Mouse (Mus musculus) midbrain, embryonic 14.5 days (tissue): ENCODE data around the gene Pik3r5. TPM values are rescaled to one million over a fixed set of nuclear protein-coding genes. Genes with fewer than 3 reads are reported as not detected.

Experiments
- ATAC-seq: fragments of 200-750 bp; cut with Nextera tagmentation; 2 replicates; pipeline ENCODE4 v1.8.0; 2017; ENCODE audit warnings: moderate number of reproducible peaks, moderate library complexity; ENCODE audit not compliant: low FRiP score, low TSS enrichment
- DNase-seq: peaks from one replicate; pipeline ENCODE4 v3.0.0-alpha.2; 2015
- H3K27ac ChIP-seq: fragments of 300-500 bp; sonication (generic); replicated peaks from 2 replicates; pipeline ENCODE4 v1.5.1; 2014; ENCODE audit warnings: mild to moderate bottlenecking, low read depth, low read length, moderate library complexity
- H3K27me3 ChIP-seq: fragments of 300-500 bp; sonication (generic); 2 replicates; pipeline ENCODE4 v1.6.1; 2014; ENCODE audit warnings: low read length, control low read depth, mixed read lengths; ENCODE audit not compliant: control insufficient read depth, insufficient read depth
- H3K36me3 ChIP-seq: fragments of 300-500 bp; sonication (generic); 2 replicates; pipeline ENCODE4 v1.6.1; 2014; ENCODE audit warnings: low read length, control low read depth; ENCODE audit not compliant: control insufficient read depth, insufficient read depth
- H3K4me1 ChIP-seq: fragments of 300-500 bp; sonication (generic); 2 replicates; pipeline ENCODE4 v1.6.1; 2014; ENCODE audit warnings: mild to moderate bottlenecking, antibody characterized with exemption, low read length, control low read depth; ENCODE audit not compliant: control insufficient read depth, insufficient read depth
- H3K4me2 ChIP-seq: fragments of 300-500 bp; sonication (generic); 2 replicates; pipeline ENCODE4 v1.6.1; 2014; ENCODE audit warnings: mild to moderate bottlenecking, low read length, moderate library complexity
- H3K4me3 ChIP-seq: fragments of 300-500 bp; sonication (generic); replicated peaks from 2 replicates; pipeline ENCODE4 v1.5.1; 2014; ENCODE audit warnings: low read depth, low read length
- H3K9ac ChIP-seq: fragments of 300-500 bp; sonication (generic); replicated peaks from 2 replicates; pipeline ENCODE4 v1.6.1; 2014; ENCODE audit warnings: mild to moderate bottlenecking, low read length, moderate library complexity
- H3K9me3 ChIP-seq: fragments of 300-500 bp; sonication (generic); 2 replicates; pipeline ENCODE4 v1.6.1; 2016; ENCODE audit warnings: low read length, control low read depth, mixed read lengths; ENCODE audit not compliant: control insufficient read depth
- WGBS: fragments of 180-500 bp; shearing (Covaris S2); extraction: QIAGEN DNeasy Blood & Tissue Kit; methylation state at CpG from one replicate; pipeline ENCODE4 v1.1.7; 2014; 5-methylcytosine and 5-hydroxymethylcytosine counted together
- polyA plus RNA-seq: library from polyadenylated mRNA; unstranded; fragments of >200 nt; fragmentation: Nextera tagmentation; extraction: Ambion mirVana; gene quantifications from 2 replicates; pipeline ENCODE4 v1.2.1, GENCODE M21; 2014

Gene Pik3r5
- polyA plus RNA-seq, 1 experiment from 2014 or later, result 0.54 TPM

GRCm38 (mm10) chr11:68435601-68436000 is 3.7 kb downstream of the Pik3r5 start:
- no peak overlapping the region for H3K4me2 ChIP-seq
- no peaks in the 10 kb centered on the region for H3K9me3 ChIP-seq
- WGBS, result 92% methylated on average over 4 of the region's 4 CpGs
- DNase-seq, result no peak
- peaks cover 11% of the 10 kb centered on the region for H3K4me1 ChIP-seq
- ATAC-seq, result no peak
- H3K4me3 ChIP-seq, result no peak overlapping the region
- H3K27ac ChIP-seq, result no peak overlapping the region
- no peak overlapping the region for H3K9ac ChIP-seq
- H3K27me3 ChIP-seq, result peaks cover 5% of the 10 kb centered on the region
- H3K36me3 ChIP-seq, result no peaks in the 10 kb centered on the region

- 82% methylated on average over 5 of the region's 5 CpGs for WGBS
Measured at GRCm38 (mm10) chr11:68436376-68436775, 4.5 kb downstream of the Pik3r5 start.

DNA sequence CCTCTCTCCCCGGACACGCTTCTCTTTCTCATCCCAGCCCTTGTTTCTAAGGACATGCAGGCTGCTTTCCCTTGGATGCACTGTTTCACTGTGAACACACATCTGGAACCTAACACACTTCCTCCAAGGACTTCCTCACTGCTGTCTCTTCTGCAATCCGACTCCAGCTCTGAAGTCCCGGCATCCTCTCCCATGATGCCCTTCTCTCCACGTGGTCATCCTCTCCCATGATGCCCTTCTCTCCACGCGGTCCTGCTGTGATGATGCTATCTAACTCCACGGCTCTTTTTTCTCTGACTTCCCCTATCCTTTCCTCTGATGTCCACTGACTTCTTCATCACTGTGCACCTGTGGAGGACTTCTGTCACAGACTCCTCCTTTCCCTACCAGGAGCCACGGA is 8.2 kb downstream of the Pik3r5 start:
- Histone ChIP-seq H3K9ac (no peak overlapping the region), H3K9me3 (no peaks in the 10 kb centered on the region), H3K36me3 (no peaks in the 10 kb centered on the region), H3K27me3 (no peaks in the 10 kb centered on the region), H3K27ac (no peak overlapping the region), H3K4me1 (no peaks in the 10 kb centered on the region), H3K4me3 (no peak overlapping the region), H3K4me2 (no peak overlapping the region)
- DNase-seq (no peak), ATAC-seq (no peak)
- WGBS, result 83% methylated on average over 9 of the region's 9 CpGs

More at GRCm38 (mm10) chr11:68436376-68436775, 4.5 kb downstream of the Pik3r5 start:
- Histone ChIP-seq H3K36me3 (no peaks in the 10 kb centered on the region), H3K4me1 (peaks cover 11% of the 10 kb centered on the region), H3K27me3 (peaks cover 5% of the 10 kb centered on the region), H3K27ac (no peak overlapping the region), H3K4me3 (no peak overlapping the region), H3K9me3 (no peaks in the 10 kb centered on the region), H3K9ac (no peak overlapping the region), H3K4me2 (no peak overlapping the region)
- no peak for ATAC-seq
- no peak for DNase-seq

DNA sequence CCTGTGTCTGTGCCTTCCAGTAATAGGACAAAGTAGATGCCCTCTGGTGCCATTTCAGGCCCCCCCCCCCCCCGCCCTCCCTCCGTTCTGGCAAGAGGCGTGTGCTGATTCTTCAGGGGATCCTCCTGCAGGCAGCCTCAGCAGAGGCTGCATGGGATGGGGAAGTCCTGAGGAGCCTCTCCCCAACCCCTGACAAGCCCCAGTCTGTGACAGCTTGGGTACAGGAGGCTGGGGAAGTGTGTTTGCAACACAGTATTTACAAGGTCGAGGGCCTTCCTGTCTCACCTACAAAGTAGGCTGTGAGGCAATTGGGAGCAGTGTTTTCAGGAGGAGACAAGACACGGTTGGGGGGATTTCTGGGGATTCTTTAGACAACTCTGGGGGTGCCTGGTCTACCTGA is 9.0 kb downstream of the Pik3r5 start:
- no peaks in the 10 kb centered on the region for H3K9me3 ChIP-seq
- no peak overlapping the region for H3K27ac ChIP-seq
- ATAC-seq, result no peak
- no peak overlapping the region for H3K9ac ChIP-seq
- H3K36me3 ChIP-seq, result no peaks in the 10 kb centered on the region
- 77% methylated on average over 5 of the region's 5 CpGs for WGBS
- H3K4me3 ChIP-seq, result no peak overlapping the region
- H3K4me2 ChIP-seq, result no peak overlapping the region
- DNase-seq, result no peak
- H3K4me1 ChIP-seq, result no peaks in the 10 kb centered on the region
- H3K27me3 ChIP-seq, result no peaks in the 10 kb centered on the region

- ATAC-seq (no peak), DNase-seq (no peak)
- no peaks in the 10 kb centered on the region for H3K27me3 ChIP-seq
- H3K27ac ChIP-seq, result no peak overlapping the region
- H3K9me3 ChIP-seq, result no peaks in the 10 kb centered on the region
- no peak overlapping the region for H3K4me2 ChIP-seq
- 93% methylated on average over 8 of the region's 8 CpGs for WGBS
- no peaks in the 10 kb centered on the region for H3K36me3 ChIP-seq
- H3K9ac ChIP-seq, result no peak overlapping the region
- H3K4me3 ChIP-seq, result no peak overlapping the region
- H3K4me1 ChIP-seq, result no peaks in the 10 kb centered on the region
Measured at GRCm38 (mm10) chr11:68442346-68442745, 10.4 kb downstream of the Pik3r5 start.

DNA sequence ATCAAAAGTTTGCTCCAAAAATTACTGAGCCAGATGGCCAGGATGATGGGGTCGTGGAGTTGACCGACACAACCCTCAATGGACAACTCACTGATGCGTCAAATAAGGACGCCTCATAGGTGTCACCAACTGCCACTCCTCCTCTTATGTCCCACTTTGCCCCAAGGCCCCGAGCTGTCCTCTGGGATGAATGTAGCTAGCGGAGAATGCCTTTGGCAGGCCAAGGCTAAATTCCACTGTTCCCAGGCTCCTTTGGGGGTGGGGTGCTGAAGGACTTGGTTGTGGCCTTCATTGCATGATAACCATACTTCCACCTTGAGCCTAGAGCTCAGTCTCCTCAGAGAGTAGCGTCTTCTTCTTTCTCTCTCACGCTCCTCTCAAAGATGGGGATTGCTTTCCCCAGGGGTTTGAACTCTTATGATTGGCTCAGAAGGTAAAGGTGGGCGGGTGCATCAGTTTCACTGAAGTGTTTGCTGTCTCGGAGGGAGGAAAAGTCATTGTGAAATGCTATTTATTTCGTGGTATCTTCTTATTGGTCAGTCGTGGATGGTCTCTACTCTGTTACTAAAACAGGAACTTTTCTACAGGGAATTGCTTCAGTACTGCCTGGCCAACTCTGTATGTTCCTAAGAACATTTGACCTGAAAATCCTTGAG is 11.2 kb downstream of the Pik3r5 start:
- no peak overlapping the region for H3K4me3 ChIP-seq
- H3K27ac ChIP-seq, result no peak overlapping the region
- no peak for DNase-seq
- no peaks in the 10 kb centered on the region for H3K9me3 ChIP-seq
- no peaks in the 10 kb centered on the region for H3K4me1 ChIP-seq
- WGBS, result 82% methylated on average over 12 of the region's 12 CpGs
- H3K36me3 ChIP-seq, result no peaks in the 10 kb centered on the region
- no peaks in the 10 kb centered on the region for H3K27me3 ChIP-seq
- no peak overlapping the region for H3K9ac ChIP-seq
- H3K4me2 ChIP-seq, result no peak overlapping the region
- ATAC-seq, result no peak

GRCm38 (mm10) chr11:68445901-68446300 is 14.0 kb downstream of the Pik3r5 start:
- 93% methylated on average over 4 of the region's 4 CpGs for WGBS
- Histone ChIP-seq H3K27me3 (no peaks in the 10 kb centered on the region), H3K4me3 (no peak overlapping the region), H3K4me1 (peaks cover 4% of the 10 kb centered on the region; the same call in 1 of the 2 replicates), H3K36me3 (no peaks in the 10 kb centered on the region), H3K27ac (no peak overlapping the region), H3K9ac (no peak overlapping the region), H3K9me3 (no peaks in the 10 kb centered on the region), H3K4me2 (no peak overlapping the region)
- DNase-seq, result no peak
- ATAC-seq, result no peak

DNA sequence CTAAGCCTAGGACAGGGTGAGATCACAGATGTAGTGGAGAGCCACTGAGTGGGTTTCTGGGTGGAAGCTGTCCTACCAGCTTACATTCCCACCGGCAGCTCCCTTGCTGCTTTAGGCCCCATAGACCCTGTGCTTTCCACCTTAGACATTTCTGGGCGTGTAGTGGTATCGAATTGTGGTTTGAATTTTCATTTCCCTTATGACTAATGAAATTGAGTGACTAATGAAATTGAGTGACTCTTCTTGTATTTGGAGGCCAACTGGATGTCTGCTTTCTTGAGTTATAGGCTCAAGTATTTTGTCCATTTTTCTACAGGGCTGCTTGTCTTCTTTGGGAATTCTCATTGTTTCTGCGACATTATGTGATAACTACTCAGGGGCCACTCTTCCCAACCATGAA is 14.6 kb downstream of the Pik3r5 start:
- no peaks in the 10 kb centered on the region for H3K36me3 ChIP-seq
- H3K9ac ChIP-seq, result no peak overlapping the region
- DNase-seq (no peak), ATAC-seq (no peak)
- H3K4me2 ChIP-seq, result no peak overlapping the region
- H3K9me3 ChIP-seq, result no peaks in the 10 kb centered on the region
- peaks cover 7% of the 10 kb centered on the region; the same call in 1 of the 2 replicates for H3K4me1 ChIP-seq
- H3K27me3 ChIP-seq, result no peaks in the 10 kb centered on the region
- H3K4me3 ChIP-seq, result no peak overlapping the region
- WGBS, result 93% methylated on average over 4 of the region's 4 CpGs
- no peak overlapping the region for H3K27ac ChIP-seq

DNA sequence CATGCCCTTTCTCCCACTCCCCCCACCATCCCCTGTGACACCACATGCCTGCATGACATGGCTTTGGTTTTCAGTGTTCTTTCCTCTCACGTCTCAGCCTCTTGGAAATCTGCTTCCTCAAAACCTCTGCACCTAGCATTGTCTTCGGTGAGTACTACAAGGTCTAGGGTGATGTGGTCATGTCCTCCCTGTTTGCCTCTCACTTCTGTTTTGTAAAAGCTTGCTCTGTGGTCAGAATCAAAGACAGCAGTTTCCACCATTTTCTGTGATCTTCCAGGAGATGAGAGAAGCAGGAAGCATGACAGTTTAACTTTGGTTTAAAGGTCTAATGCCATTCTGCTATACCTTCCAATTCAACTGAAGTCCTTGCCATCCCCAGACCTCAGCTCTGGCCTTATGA is 15.3 kb downstream of the Pik3r5 start:
- Histone ChIP-seq H3K4me2 (no peak overlapping the region), H3K4me1 (peaks cover 7% of the 10 kb centered on the region; the same call in 1 of the 2 replicates), H3K36me3 (no peaks in the 10 kb centered on the region), H3K27ac (no peak overlapping the region), H3K27me3 (no peaks in the 10 kb centered on the region), H3K4me3 (no peak overlapping the region), H3K9me3 (no peaks in the 10 kb centered on the region), H3K9ac (no peak overlapping the region)
- 87% methylated on average over 2 of the region's 2 CpGs for WGBS
- ATAC-seq (no peak), DNase-seq (no peak)
